Mouse (Mus musculus): Measurements from ENCODE around the gene Stfa1. TPM values are rescaled to one million over a fixed set of nuclear protein-coding genes. Genes with fewer than 3 reads are reported as not detected.

Stfa1 gene
- polyA plus RNA-seq (2012; fragmentation: generic; extraction: Trizol), result not detected

GRCm38 (mm10) chr16:36276796-36277195 lies at the start of gene Stfa1:
Stfa1 (plus strand) TSS chr16:36276951.

GRCm38 (mm10) chr16:36334232-36334631 lies 57.5 kb downstream of the Stfa1 start, which contains the start of gene BC117090:
BC117090 (minus strand) TSS chr16:36334332.

Other genes starting within 250 kb of the Stfa1 start
- gene Wdr5b, start 235.8 kb upstream of the Stfa1 start, polyA plus RNA-seq (2012; fragmentation: generic; extraction: Trizol), result 1 to 10 TPM in 1 of 2 experiments, under 1 TPM in 1; 0.39 to 3.4 TPM
- 100 to 1,000 TPM in 1 of 2 experiments, 10 to 100 TPM in 1; 74.6 to 144 TPM for gene Fam162a, start 205.4 kb upstream of the Stfa1 start, polyA plus RNA-seq (2012; fragmentation: generic; extraction: Trizol)
- gene Ccdc58, start 205.3 kb upstream of the Stfa1 start, polyA plus RNA-seq (2012; fragmentation: generic; extraction: Trizol), result 10 to 100 TPM; 13.4 to 26.5 TPM
- gene Csta1, start 145.7 kb upstream of the Stfa1 start, polyA plus RNA-seq (2012; fragmentation: generic; extraction: Trizol), result not detected
- not detected for gene Stfa2l1, start 120.1 kb upstream of the Stfa1 start, polyA plus RNA-seq (2012; fragmentation: generic; extraction: Trizol)
- not detected for gene Gm5483, start 92.7 kb upstream of the Stfa1 start, polyA plus RNA-seq (2012; fragmentation: generic; extraction: Trizol)
- not detected for gene Gm5416, start 66.5 kb upstream of the Stfa1 start, polyA plus RNA-seq (2012; fragmentation: generic; extraction: Trizol)
- under 1 TPM in 1 of 2 experiments, not detected in 1; 0.92 TPM for gene 2010005H15Rik, start 55.5 kb upstream of the Stfa1 start, polyA plus RNA-seq (2012; fragmentation: generic; extraction: Trizol)
- gene BC117090, start 57.4 kb downstream of the Stfa1 start, polyA plus RNA-seq (2012; fragmentation: generic; extraction: Trizol), result not detected
- not detected for gene BC100530, start 90.8 kb downstream of the Stfa1 start, polyA plus RNA-seq (2012; fragmentation: generic; extraction: Trizol)
- gene Stfa2, start 131.5 kb downstream of the Stfa1 start, polyA plus RNA-seq (2012; fragmentation: generic; extraction: Trizol), result not detected
- not detected for gene Stfa3, start 178.4 kb downstream of the Stfa1 start, polyA plus RNA-seq (2012; fragmentation: generic; extraction: Trizol)

Measured in C3H10T1/2 (cell line).